Mouse (Mus musculus): ENCODE data around the gene Pglyrp4.
"Not testable (repeated sequence)": the region's sequence is repeated elsewhere in the genome, so short reads cannot be mapped to it uniquely, and the experiment has no call there.

Gene Pglyrp4

DNA sequence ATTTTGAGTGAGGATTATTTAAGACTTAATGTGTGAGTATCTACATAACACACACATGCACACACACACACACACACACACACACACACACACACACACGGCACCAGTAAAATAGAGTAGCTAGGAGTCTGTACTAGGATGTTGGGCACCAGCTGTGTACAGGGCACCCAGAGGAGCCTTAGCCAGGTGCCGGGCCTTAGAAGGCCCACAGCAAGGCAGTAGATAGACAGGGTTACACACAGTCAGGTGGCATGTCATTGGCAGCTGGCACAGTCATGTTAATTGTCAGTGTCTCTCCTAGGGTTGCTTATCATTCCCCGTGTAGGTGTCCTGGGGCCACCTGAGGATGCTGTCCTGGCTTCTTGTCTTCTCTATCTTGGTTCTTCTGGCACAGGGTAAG lies at the start of gene Pglyrp4:
Pglyrp4 (plus strand) TSS at position 301 of the 400 bp plus-strand sequence.
- DNase-seq (ENCODE audit: low spot score in 2 of 2), result no peak

DNA sequence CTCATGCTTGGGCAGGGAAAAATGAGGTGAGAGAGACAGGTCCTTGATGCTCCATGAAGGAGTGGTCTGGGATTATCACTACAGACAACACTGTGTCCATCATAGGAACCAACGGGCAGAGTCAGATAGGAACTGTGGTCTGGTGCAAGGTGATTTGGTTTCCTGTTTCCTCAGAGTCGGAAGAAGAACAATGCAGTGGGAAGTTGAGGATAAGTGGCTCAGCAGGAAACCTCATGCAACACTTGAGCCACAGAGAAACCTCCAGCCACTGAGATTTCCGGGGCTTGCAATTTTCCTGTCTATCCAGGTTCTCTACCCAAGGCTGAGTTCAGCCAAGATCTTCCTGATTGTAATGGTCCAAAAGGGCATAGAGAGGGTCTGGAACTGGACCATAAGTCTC lies 48.0 kb upstream of the Pglyrp4 start:
- DNase-seq (ENCODE audit: low spot score in 2 of 2), result no peak

DNA sequence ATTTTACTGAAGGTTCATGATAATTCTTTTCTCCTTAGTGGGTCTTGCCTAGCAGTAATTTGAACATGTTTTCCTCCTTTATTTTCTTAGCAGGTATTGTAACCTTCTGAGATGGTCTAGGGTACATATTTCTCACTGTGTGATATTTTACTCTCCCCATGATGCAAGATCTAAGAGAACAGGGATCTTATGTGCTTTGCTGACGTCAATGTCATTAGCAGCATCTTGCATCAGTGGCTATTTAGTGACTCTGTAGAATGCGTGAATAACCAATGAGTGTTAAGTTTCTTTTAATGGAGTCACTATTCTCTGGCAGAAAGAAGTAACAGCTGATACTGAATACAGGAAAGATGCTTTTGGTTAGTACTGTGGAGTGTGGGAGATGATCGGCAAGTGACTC lies 42.8 kb upstream of the Pglyrp4 start:
- no peak for DNase-seq (ENCODE audit: low spot score in 2 of 2)

DNA sequence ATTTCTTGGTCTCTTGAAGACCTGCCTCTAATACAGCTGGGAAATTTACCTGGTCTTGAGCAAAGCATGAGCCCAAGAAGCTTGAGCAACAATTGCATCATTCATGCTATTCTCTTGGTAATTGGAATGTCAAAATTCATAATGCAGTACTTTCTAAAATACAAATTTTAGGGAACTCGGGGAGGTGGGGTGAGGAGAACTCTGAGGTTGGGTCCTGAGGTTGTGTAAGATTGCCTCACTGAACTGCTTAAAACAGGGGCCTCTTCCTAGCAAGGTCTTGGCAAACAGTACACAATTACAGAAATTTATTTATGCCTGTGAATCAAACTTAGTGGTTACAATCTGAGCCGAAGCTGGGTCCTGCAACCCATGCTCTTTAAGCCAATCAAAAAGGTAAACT lies 39.9 kb upstream of the Pglyrp4 start:
- no peak for DNase-seq (ENCODE audit: low spot score in 2 of 2)

DNA sequence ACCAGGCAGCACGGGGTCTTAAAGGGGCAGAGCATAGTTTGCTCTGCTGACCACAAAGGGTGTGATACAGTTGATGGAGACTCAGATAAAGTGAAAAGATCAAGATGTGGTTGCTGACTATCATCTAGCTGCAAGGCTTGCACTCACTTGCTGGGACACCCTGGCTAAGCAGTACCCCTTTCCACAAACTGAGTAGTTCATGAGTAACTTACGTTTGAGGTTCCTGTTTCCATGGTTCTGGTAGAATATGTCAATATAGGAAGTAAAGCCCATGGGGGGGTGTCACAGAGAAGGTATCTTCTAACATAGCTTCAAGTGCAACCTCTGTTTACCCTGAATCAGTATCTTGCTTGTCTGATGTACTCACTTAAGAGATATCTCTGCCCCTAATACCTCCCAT lies 33.2 kb upstream of the Pglyrp4 start:
- no peak for DNase-seq (ENCODE audit: low spot score in 2 of 2)

DNA sequence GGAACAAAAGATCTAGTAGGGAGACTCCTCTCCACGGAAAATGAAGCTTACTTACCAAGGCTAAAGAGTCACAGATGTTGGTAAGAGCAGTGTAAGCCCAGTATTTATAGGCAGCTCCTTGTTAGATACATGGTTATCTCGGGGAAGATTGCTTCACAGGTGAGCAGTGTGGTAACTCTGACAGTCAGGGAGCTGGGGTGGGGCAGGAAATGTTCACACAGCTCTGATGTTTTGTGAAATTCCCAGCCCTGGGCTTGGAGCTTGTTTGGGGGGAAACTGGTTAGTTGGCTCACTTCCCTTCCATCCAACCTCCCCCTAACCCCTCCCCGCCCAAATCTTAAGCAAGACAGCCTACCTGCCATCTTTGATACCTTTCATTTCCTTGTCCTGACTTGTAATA lies 31.1 kb upstream of the Pglyrp4 start, which contains the start of gene S100a9:
S100a9 (minus strand) TSS at position 109 of the 400 bp plus-strand sequence.
- DNase-seq (ENCODE audit: low spot score in 2 of 2), result no peak

DNA sequence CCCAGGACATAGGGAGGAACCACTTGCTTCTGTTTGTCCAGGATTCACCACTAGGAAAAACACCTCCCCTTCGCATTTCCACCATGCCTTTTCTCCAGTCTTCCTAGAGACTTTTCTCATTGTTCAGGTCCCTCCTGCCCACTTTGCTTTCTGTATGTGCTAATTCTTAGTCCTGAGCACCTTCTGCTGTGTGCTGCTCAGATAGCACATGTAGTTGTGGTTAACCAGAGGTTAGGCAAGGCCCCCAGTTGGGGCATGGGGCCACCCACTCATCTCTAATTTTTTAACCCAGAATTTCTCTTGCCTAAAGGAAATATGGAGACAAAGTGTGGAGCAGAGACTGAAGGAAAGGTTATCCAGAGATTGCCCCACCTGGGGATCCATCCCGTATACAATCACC lies 24.5 kb upstream of the Pglyrp4 start:
- DNase-seq (ENCODE audit: low spot score in 2 of 2), result no peak

DNA sequence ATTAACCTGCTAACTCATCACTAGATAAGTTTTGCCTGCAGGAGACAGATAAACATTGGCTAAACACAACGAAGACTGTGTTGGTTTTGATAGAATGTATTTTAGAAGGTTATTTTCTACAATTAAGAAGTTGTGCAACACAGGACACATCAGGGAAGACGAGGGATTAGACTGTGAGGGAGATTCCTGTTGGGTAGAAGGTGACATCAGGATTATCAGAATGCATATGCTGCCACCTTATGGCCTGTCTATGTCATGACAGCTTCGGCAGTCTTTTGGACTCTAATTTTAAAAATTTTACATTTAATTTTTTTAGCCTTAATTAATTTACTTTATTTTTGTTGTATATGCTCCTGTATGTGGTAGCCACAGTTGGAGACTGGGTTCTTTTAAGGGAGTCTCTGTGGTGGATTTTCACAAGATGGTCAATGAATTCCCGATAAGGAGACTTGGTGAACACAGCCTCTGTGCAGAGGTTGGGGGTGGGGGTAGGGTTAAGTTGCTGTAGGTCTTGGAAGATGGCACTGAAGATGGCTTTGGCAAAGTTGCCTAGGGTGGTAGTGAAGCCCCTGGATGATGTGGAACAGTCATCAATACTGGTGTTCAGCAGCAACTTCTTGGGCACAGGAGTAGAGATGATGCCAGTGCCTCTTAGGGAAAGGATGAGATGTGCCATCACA lies 18.0 kb upstream of the Pglyrp4 start:
- peak in 1 of 2 experiments; percentile 23 for DNase-seq (ENCODE audit: low spot score in 2 of 2)

DNA sequence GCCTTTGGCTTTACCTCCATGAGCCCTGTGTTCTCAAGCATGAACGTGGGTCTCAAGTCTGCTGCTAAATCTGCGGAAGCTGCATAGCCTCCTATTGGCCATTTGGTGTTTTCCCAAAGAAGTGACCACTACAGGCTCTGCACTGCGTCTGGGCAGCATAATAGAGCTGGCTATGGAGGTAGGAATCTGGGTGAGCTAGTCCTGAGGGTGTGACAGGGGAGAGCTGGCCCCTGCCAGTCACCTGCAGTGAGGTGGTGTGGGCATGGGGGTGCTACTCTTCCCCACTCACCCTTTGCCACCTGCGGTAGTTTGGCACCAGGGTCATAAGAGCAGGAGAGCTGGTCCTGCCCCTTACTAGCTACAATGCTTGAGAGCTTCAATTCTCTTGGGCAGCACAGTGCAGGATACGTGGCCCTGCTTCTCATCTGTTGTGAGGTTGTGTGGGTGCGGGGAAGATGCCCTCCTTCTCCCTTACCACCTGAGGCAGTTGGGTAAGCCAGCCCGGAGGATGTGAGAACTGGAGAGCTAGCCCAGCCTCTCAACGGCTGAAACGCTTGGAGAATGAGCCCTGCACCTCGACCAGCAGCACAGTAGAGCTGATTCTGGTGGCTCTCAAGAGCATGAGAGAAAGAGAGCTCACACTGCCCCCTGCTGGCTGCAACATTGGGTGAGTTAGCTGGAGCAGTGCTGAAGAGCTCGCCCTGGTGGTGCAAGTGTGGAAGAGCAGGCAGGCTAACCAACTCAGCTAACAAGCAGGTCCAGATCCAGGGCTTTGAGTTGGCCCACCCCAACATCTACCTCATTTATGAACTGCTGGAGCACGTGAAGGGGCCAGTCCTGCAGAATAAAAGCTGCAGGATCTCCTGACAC lies 16.9 kb upstream of the Pglyrp4 start:
- DNase-seq (ENCODE audit: low spot score in 2 of 2), result peak; percentile 71 to 84

DNA sequence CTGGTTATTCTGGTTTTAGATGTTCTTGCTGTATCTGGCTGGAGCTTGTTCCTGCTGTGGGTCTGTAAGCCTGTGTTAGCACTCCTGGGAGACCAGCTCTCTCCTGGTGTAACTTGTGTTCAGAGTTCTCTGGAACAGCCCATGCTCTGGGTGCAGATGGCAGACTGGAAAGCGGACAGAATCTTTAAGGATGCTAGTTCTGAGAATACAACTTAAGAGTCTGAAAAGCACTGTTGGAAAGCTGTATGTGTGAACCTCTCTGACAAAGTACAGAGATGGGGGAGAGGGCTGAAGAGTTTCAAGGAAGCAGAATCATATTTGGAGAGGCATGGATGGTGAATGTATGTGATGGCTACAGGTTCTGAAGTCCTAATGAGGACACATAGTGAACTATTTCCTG lies 23.0 kb downstream of the Pglyrp4 start:
- DNase-seq (ENCODE audit: low spot score in 2 of 2), result no peak

DNA sequence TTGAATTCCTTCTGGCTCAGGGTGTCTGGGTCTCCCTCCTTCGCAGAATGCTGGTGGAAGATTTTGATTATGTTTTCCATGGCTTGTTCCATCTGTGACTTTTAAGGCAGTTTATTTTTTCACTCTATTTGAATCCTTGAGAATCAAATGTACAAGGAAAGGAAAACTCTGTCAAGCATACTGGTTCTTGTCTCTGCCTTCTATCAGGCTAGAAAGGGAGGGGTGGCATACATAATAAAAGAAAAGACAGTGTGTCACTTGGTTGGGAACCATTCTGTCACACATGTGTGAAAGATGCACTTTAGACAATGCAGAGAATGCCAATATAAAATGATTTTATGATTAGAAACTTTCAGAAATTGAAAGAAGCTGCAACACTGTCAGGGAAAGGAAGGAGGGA lies 51.1 kb downstream of the Pglyrp4 start, which contains the start of gene Gm5849:
Gm5849 (minus strand) TSS at position 101 of the 400 bp plus-strand sequence.
- DNase-seq (ENCODE audit: low spot score in 2 of 2), result not testable (repeated sequence)
